Mouse (Mus musculus) brain, embryonic 18.5 days (tissue): ENCODE measurements around the gene Tmem268.
A peak's percentile ranks its signal among the peaks of the same experiment; 100 is the strongest.

Experiments
- DNase-seq: peaks from one replicate; pipeline ENCODE4 v3.0.0-alpha.2; 2012; ENCODE audit warnings: low read depth, low spot score

Gene Tmem268

DNA sequence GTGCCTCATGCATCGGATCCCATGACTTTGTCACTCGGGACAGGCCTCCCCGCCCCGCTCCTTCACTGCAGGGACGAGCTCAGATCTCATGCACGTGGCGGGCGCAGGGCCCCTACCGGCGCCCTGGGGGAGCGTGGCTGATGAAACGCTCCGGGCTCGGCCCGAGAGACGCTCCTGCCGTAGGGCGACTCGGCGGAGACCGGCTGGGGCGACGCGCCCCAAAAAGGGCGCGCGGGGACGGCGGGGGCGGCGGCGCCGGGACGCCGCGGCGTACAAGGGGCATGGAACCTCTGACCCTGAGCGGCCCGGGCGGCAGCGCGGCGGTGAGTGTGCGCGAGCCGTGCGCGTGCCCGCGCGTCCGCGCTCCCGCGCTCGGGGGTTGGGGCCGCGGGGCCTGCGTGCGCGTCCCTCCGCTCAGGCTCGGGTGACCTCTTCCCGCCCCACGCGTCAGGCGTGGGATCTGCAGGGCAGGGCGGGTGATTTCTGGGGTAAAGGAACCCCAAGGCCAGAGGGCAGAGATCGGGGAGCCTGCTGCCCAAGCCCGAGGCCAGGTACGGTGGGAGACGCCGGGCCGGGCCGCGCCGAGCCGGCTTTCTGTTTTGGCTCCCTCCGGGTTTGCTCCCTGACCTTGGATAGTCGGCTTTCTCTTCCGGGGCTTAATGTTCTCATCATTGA, at the start of gene Tmem268:
Gene Tmem268 (plus strand): TSS at position 375 of the 675 bp plus-strand sequence.
- no peak for DNase-seq

DNA sequence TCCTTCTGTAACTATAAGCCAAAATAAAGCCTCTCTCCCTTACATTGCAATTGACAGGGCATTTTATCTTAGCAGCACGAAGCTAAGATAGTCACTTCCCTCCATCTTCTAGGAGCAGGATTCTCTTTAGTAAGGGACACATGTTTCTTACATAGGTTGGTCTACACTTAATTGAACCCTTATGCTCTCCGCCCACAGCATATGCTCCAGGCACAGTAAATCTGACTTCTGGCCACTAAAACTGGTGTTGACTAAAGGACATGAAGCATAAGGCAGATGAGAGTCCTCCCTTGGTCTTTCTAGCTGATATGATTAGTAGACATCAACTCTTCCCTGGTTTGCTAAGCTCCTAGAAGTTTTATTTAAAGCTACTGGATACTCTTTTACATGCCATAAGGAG, 45.7 kb upstream of the Tmem268 start:
- no peak for DNase-seq

DNA sequence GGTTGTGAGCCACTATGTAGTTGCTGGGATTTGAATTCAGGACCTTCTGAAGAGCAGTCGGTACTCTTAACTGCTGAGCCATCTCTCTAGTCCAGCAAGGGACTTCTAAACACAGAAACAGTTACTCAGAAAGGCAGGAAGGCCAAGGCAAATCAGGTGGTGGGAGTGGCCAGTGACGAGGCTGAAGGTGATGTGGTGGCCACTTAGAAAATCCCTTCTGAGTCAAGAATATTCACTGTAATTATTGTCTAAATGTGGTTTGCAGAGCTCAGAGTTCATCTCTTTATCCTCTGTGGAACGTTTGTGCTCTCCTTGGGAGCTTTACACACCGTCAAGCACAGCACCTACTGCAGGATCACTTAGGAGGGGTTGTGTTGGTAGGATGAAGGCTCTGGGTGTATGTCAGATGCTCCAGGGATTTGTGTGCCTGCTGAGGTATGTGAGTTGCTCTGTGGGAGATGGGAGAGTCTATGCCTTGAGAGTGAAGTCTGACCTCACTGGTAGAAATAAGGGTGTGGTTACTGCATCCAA, 44.1 kb upstream of the Tmem268 start:
- DNase-seq: no peak

DNA sequence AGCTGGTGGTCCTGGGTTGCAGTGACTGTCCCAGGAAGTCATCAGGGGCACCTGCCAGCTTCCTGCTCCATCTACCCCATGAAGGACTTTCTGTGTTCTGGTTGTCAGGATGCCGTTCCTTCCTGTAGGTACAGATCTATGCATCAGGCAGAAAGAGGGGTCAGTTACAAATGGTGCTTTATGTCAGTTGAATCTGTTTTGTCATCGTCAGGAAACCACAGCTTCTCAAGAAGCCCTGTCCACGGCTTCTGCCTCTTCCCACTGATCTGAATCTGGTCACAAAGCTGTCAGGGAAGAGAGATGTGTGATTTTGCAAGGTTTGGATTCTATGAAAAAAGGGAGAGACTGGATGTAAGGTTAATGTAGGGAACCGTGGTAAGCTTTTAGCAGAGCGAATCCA, 43.6 kb upstream of the Tmem268 start:
- DNase-seq: no peak

DNA sequence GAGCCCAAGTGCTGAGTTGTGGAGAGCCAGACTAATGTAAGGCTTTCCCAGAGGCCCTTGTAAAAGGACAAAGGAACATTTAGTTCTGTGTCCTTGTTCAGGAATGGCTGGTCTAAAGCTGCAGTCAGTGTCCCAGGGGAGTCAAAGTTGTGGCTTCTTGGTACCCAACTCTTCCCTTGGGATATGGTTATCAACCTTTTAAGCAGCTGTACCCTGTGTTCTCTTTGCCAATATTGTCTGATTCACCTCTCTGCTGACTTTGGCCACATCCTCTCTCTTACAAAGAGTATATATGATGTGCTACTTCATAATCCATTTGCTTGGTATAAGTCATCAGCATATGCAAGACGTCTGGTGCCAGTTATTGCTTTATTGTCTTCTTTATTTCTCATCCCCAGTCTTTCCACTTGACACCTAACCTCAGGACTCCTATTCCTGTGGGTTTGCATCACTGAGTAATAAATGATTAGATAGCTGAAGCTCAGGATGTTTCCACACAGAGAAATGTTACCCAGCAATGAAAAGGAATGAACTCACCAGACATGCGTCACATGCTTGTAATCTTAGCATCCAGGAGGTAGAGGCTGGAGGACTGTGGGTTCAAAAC, 36.7 kb upstream of the Tmem268 start:
- no peak for DNase-seq

DNA sequence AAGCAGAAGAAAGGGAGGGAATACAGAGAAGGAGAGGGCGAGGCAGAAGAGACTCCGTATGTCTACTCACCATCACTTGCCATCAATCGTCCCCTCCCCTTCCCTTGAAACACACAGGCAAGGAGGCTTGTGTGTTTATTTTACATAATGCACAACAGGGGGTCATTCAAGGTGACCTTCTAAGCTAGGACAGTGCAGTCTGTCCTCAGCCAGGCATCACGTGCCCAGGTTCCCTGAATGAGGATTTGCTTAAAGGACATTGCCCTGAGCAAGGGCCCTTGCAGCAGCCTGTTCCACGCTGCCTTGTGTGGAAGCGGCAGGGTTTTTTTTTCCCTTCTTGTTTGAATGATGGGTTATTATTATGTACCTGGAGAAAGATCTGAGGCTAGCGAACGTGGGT, 33.1 kb upstream of the Tmem268 start:
- DNase-seq: no peak

DNA sequence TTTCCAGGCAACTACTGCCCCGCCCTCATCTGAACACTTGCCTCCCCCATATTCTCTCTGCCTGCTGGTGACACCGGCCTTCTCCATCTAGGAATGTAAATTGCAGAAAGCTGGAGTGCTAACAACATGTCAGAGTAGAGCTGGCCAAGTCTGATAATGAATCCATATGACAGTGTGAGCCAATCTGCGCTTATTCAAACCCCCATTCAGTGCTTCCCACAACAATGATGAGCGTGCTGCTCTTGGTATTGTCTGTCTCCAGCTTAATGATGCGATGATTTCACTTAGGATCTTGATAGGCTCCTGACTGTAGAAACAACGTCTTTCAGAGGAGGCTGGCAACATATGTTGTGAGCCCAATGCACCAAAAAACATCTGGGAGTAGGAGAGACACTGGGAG, 29.6 kb upstream of the Tmem268 start:
- peak; percentile 58 for DNase-seq

DNA sequence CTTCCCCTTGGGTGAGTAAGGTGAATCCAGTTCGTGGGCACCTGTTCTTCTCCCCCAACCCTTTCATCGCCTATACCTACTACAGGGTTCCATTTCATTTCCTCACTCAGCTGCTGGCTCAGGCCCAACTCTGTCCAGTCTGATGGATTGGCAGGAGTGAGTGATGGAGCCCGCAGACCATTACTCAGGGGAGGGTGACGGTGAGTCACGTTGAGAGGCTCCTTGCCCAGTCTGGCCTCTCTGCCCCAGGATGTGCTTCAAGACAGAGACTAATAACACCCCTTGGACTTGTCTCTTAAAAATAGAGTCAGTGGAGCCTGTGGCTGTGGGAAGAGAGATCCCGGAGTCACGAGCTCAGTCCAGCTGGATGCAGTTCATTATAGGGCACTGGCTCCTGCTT, 28.2 kb upstream of the Tmem268 start:
- DNase-seq: no peak

DNA sequence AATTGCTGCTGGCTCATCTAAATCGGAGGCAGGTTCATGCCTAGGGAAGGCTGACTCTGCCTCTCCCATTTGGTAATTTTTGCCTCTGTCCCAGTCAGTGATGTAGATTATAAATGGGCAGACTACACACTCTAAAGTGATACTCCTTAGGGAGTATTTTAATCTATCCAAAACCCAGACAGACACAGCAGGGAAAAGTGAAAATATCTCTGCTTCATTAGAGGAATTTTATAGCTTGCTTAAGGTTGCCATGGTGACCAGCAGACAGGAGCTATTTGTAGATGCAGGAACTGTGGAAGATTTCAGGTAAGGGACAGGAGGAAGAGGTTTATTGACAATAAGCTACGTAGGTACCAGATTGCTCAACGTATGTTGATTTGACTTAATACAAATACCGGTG, 21.0 kb upstream of the Tmem268 start:
- DNase-seq: no peak

DNA sequence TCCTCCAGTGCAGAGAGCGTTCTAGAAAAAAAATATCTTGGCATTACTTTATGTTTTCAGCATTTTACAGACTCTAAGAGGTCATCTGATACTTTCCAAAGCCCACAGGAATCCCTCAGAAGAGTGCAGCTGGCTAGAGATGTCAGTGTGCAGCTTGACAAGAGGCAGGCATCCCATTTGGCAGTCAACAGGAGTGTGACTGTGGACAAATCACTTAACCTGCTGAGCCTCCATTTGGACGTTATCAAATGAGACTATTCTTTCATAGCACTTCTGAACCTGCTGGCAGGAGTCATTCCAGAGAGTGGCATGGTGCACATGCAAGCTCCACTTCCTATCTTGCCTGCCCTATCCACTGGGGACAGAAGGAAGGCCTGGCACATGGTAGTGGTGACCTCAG, 16.4 kb upstream of the Tmem268 start:
- no peak for DNase-seq

DNA sequence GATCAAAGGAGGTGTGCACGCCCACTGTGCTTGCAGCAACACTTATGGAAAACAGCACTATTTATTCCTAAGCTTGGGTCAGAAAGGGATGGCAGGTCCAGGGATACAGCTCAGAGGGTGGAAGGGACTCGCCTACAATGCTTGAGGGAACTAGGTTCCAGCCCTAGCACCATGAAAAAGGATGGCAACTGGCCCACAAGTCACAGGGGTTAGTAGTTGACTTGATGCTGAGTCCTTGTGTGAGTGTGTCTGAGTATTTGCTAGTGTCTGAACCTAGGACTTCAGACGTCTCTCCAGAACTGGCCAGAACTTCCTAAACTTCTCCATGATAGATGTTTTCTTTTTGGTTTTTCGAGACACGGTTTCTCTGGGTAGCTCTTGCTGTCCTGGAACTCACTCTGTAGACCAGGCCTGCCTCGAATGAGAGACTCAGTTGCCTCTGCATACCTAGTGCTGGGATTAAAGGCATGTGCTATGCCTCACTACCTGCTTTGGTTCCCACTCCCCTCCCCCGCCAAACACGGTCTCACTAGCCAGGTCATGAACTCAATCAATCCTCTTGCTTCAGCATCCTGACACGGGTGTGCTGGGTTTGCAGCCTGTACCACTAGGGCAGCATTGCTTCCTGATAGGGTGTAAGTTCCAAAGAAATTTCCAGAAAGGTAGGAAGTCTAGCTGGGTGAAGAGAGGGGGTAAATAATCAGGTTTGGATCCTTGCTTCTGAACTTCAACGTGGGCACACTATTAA, 14.7 kb upstream of the Tmem268 start:
- DNase-seq: no peak

DNA sequence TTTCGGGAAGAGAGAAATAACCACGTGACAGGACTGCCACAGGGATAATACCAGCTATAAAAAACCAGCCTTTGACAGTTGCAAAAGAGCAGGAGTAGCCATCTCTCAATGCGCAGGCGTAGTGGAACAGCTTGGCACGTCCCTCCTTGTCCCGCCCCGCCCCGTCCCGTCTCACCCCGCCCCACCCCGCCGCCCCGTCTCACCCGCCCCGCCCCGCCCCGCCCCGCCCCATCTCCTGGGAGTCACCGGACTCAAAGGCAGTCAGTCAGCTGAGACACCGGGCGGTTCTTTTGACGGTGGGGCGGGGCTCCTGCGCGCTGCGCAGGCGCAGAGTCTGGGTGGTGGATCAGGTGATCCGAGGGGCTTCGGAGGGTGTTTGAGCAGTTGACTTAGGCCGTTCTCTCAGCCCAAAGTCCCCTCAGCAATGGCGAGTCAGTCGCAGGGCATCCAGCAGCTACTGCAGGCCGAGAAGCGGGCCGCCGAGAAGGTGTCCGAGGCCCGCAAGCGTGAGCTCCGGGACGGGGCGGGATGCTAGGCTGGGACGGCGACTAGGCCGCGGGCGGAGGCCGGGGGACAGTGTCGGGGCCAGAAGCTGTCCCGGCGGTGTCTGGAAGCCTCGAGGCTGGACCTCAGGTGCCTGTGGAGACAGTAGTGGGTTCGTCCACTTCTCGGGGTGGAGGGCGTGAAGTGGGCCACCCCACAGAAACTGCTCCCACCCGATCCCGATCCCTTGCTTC, 13.9 kb upstream of the Tmem268 start, which contains the start of gene Atp6v1g1:
Gene Atp6v1g1 (plus strand): TSS at position 279 of the 737 bp plus-strand sequence.
- DNase-seq: peak; percentile 85

DNA sequence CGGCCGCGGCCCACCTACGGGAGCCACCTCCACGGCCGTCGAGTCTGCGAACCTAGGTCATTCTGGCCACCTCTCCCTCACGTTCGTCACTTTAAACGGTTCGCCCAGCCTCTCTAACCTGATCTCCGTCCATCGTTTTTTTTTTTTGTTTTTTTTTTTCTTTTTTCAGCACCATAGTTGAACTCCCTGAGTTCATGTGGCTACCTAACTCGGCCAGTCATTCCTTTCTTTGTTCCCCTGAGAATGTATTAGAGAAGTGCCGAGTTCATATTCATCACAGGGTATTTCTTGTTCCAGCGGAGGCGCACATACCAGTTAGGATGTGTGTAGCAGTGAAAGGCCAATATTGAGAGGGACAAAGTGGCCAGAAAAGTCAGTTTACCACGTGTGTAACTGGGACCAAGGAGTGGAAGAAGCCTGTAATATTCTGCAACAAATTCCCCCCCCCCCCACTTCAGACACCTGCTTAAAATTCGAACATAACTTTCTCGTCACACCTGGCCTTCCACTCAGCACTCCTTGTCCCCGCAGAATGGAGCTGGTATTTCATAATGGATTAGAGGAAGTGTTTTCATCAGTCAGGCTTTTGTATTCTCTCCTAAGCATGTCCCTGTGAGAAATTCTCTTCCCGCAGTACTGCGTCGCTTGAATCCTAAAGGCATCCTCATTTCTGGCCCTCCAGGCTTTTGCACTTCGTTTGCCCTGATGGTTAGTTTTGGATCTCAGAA, 13.2 kb upstream of the Tmem268 start:
- no peak for DNase-seq

DNA sequence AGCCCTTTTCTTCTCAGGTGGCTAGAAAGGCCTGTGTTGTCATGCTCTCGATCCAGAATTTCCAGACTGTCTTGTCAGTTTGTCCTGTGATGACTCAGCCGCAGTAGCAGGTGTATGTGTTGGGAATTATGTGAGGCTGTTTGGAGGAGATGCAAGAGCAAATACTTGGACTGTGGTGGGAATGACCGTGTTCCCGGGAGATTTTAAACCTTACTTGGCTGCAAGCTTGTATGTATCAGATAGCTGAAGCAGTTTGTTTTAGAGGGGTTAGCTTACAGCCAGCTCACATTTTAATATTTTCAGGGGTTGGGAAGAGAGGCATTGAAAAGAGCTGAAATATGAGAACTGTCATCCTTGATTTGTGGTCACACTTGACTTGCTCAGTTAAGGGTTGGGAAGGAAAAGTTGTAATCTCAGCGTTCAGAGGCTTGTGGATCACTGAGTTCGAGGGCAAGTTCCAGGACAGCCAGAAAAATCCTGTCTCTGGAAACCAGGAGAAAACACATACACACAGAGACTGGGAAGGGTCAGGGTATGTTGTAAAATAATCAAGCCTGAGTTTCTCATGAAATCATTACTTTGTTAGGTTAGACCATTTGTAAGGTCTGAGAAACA, 12.0 kb upstream of the Tmem268 start:
- DNase-seq: no peak

DNA sequence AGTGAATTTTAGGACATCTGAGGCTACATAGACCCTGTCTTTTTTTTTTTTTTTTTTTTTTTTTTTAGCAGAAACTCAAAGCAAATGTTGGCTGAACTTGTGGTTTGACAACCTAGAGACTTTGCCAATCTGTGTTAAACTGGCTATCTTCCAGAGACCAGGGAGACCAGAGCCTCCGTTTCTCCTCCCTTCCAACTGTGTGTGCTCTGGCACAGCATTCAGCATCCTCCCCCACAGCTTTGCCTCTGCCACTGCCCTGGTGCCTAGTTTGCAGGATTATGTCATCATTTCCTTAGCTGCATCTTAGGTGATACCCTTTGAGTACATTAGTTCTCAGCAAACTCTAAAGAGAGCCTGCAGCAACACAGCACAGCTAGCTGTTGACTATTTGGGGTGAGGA, 10.8 kb upstream of the Tmem268 start:
- no peak for DNase-seq

DNA sequence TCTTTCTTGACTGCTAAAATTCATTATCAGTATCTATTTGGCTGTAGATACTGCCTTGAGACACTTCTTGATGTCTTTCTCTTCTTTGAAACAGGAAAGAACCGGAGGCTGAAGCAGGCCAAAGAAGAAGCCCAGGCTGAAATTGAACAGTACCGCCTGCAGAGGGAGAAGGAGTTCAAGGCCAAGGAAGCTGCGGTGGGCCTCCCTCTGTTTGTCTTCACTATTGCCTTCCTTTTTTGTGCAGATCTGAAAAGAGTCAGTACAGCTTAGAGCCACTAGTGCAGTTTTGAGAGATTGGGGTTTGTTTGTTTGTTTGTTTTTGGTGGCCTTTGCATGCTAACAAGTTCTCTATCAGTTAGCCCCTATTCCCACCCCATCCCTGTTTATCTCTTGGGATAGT, 10.1 kb upstream of the Tmem268 start:
- no peak for DNase-seq

DNA sequence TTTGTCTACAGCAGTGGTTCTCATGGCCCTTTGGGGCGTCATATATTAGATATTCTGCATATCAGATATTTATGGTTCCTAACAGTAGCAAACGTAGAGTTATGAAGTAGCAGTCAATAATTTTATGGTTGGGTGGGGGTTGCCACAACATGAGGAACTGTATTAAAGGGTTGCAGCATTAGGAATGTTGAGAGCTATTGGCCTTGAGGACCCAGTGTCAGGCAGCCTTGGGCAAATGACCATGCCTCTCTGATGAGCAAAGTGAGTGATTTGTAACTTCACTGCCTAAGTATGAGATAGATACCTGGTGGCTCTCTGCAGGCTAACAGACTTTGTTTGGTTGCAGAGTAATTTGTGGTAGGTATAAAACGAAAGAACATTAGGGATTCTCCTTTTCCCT, 7.7 kb upstream of the Tmem268 start:
- no peak for DNase-seq

DNA sequence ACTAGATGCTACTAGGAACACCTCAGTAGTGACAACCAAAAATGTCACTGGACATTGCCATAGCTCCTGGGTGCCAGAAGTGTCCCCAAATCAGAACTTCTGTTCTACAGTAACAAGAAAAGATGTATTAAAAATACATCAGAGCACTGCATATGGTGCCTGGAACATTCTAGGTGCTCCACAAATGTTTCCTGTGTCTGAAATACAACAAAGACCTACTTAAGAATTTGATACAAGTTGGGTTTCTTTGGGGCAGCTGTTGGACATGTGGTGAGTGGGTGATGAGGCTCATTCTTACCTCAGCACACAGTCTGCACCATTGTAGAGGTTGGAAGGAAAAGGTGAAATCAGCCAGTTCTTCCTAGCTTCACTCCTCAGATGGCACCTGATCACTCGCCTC, 5.7 kb upstream of the Tmem268 start:
- DNase-seq: no peak

DNA sequence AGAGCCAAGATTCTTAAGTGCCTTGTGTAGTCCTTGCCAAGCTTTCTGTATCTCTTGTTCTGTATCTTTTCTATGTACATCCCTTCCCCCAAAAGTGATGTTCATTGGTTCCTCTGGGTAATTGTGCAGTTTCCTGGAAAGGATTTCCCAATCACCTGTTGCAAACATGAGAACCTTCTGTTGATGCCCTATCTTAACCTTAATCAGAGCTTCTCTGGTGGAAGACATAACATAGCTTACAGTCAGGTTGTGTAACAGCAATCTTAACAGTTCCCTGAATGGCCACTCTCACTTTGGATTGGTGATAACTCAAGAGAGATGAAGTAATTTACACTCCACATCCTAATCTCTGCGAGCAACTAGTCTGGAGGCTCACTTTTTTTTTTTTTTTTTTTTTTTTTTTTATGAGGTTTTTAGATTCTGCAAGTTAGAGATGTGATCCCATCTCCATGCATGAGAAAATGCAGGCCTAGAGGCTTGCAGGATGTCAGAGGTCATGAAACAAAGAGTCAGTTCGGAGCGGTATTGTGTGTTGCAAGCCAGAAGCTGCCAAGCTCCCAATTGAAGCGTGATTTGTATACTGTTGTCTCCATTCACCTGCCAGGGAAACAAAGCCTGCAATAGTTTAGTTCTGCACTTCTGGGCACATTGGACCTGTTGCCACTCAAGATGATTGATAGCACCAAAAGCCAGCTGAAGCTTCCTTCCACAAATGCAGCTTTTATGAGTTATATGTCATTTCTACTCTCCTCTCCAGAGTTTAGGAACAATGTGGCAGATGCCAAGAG, 4.6 kb upstream of the Tmem268 start:
- no peak for DNase-seq

DNA sequence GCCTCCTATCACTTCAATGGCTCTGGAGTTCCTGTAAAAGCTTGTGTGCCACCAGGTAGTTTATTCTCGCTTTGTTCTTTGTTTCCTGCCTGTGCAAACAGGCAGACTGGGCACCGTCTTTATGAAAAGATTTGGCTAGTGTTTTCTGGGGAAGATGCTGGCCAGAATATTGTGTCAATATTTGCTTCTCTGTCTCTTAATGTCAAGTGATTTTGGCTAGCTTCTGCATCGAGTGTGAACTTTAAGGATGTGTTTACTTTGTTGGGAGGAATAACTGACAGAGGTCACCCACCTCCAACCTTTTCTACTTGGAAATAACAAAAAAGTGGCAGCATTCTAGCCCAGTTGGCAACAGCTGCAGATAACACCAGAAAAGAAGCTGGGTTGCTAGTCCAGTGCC, 4.0 kb upstream of the Tmem268 start:
- no peak for DNase-seq
